Mouse (Mus musculus) ovary, postnatal 10 days (tissue): ENCODE measurements around the gene Gm21454.
"Not testable (repeated sequence)": the region's sequence is repeated elsewhere in the genome, so short reads cannot be mapped to it uniquely, and the experiment has no call there.

ENCODE experiments used
- DNase-seq: peaks from one replicate; pipeline ENCODE4 v3.0.0; 2022; ENCODE audit warnings: low spot score

Gm21454 gene

GRCm38 (mm10) chrY:13252091-13252490 is at the start of gene Gm21454, which contains the start of gene Gm21440:
Gm21454 (plus strand) TSS chrY:13252442.
Gm21440 (plus strand) TSS chrY:13252391.
- DNase-seq: not testable (repeated sequence)

GRCm38 (mm10) chrY:13223828-13224227 is 28.4 kb upstream of the Gm21454 start, which contains the start of gene Gm21828:
Gm21828 (minus strand) TSS chrY:13223928.
- not testable (repeated sequence) for DNase-seq

GRCm38 (mm10) chrY:13348963-13349362 is 96.7 kb downstream of the Gm21454 start, which contains the start of gene Gm21725:
Gm21725 (minus strand) TSS chrY:13349063.
- DNase-seq: not testable (repeated sequence)
